Mouse (Mus musculus) erythroblast, adult 5-6 weeks (primary cell): ENCODE data around the gene Fignl1. TPM values are rescaled to one million over a fixed set of nuclear protein-coding genes. Genes with fewer than 3 reads are reported as not detected.

Source experiments
- total RNA-seq, 2 experiments: library from RNA; stranded (forward) in 1 of 2; stranded (reverse) in 1 of 2; fragments of 150-400 nt in 1 of 2; fragments of 200-764, 138-1000 nt in 1 of 2; gene quantifications; 2 replicates each; pipeline versions ENCODE4 v1.2.3 to v1.2.4; 2015 to 2017; ENCODE audit warnings: low replicate concordance in 2 of 2

Gene Fignl1
- total RNA-seq, 2 experiments from 2014 or later: 35.9 to 40.8 TPM

Other genes with a start within 250 kb of the Fignl1 start
- not detected in 2 replicates for gene 4930512M02Rik, start 181.1 kb downstream of the Fignl1 start, total RNA-seq (2015; ENCODE audit: low replicate concordance)
- gene 4930512M02Rik, start 181.1 kb downstream of the Fignl1 start, total RNA-seq (2017; ENCODE audit: low replicate concordance): not detected in 2 replicates
- 61.1 and 70.4 TPM in 2 replicates for gene Ikzf1, start 124.0 kb downstream of the Fignl1 start, total RNA-seq (2015; ENCODE audit: low replicate concordance)
- gene Ikzf1, start 124.0 kb downstream of the Fignl1 start, total RNA-seq (2017; ENCODE audit: low replicate concordance): 27.2 and 32.0 TPM in 2 replicates
- not detected in 2 replicates for gene Ddc, start 89.2 kb upstream of the Fignl1 start, total RNA-seq (2015; ENCODE audit: low replicate concordance)
- not detected in 2 replicates for gene Ddc, start 89.2 kb upstream of the Fignl1 start, total RNA-seq (2017; ENCODE audit: low replicate concordance)
- 1.0 and 2.1 TPM in 2 replicates for gene Grb10, start 229.7 kb upstream of the Fignl1 start, total RNA-seq (2015; ENCODE audit: low replicate concordance)
- 1.8 and 4.3 TPM in 2 replicates for gene Grb10, start 229.7 kb upstream of the Fignl1 start, total RNA-seq (2017; ENCODE audit: low replicate concordance)